Mouse (Mus musculus) forebrain, embryonic 15.5 days (tissue): Measurements from ENCODE around the gene Gucd1. TPM values are rescaled to one million over a fixed set of nuclear protein-coding genes. Genes with fewer than 3 reads are reported as not detected.
"Not testable (repeated sequence)": the region's sequence is repeated elsewhere in the genome, so short reads cannot be mapped to it uniquely, and the experiment has no call there.

Source experiments
- ATAC-seq: fragments of 200-750 bp; cut with Nextera tagmentation; replicated peaks from 2 replicates; pipeline ENCODE4 v1.8.0; 2017; ENCODE audit warnings: mild to moderate bottlenecking, moderate TSS enrichment, moderate library complexity
- H3K27ac ChIP-seq: fragments of 300-500 bp; sonication (generic); replicated peaks from 2 replicates; pipeline ENCODE4 v1.5.1; 2015; ENCODE audit warnings: mild to moderate bottlenecking, inconsistent platforms
- H3K27me3 ChIP-seq: fragments of 300-500 bp; sonication (generic); 2 replicates; pipeline ENCODE4 v1.6.1; 2015; ENCODE audit warnings: inconsistent platforms
- H3K36me3 ChIP-seq: fragments of 300-500 bp; sonication (generic); 2 replicates; pipeline ENCODE4 v1.6.1; 2015; ENCODE audit warnings: mild to moderate bottlenecking, inconsistent platforms
- H3K4me1 ChIP-seq: fragments of 300-500 bp; sonication (generic); 2 replicates; pipeline ENCODE4 v1.6.1; 2015; ENCODE audit warnings: inconsistent platforms
- H3K4me2 ChIP-seq: fragments of 300-500 bp; sonication (generic); replicated peaks from 2 replicates; pipeline ENCODE4 v1.6.1; 2015; ENCODE audit warnings: mild to moderate bottlenecking, inconsistent platforms
- H3K4me3 ChIP-seq: fragments of 300-500 bp; sonication (generic); 2 replicates; pipeline ENCODE4 v1.5.1; 2015; ENCODE audit warnings: mild to moderate bottlenecking, inconsistent platforms
- H3K9ac ChIP-seq: fragments of 300-500 bp; sonication (generic); replicated peaks from 2 replicates; pipeline ENCODE4 v1.6.1; 2015; ENCODE audit warnings: mild to moderate bottlenecking, inconsistent platforms
- H3K9me3 ChIP-seq: fragments of 300-500 bp; sonication (generic); 2 replicates; pipeline ENCODE4 v1.6.1; 2016; ENCODE audit warnings: inconsistent platforms
- WGBS: fragments of 180-500 bp; shearing (Covaris S2); methylation state at CpG from one replicate; pipeline ENCODE4 v1.1.7; 2015; ENCODE audit warnings: mixed read lengths; 5-methylcytosine and 5-hydroxymethylcytosine counted together
- polyA plus RNA-seq: library from polyadenylated mRNA; unstranded; fragments of >200 nt; fragmentation: Nextera tagmentation; extraction: Ambion mirVana; gene quantifications from 2 replicates; pipeline ENCODE4 v1.2.1, GENCODE M21; 2015

Gene Gucd1
- polyA plus RNA-seq, 1 experiment from 2014 or later, result 20.1 TPM

DNA sequence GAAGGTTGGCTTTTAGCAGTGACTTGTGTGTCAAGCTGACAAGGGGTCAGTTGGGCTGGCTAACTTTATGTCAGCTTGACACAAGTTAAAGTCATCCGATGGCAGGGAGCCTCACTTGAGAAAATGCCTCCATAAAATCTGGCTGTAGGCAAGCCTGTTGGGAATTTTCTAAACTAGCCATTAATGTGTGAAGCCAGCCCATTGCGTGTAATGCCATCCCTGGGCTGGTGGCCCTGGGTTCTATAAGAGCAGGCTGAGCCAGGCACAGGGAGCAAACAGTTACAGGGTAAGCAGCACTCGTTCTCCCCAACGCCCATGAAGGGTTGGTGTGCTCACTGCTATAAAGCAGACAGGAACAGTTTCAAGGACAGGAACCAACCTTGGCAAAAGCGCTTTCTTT is 35.5 kb downstream of the Gucd1 start:
- Histone ChIP-seq H3K4me3 (no peak overlapping the region), H3K27me3 (no peaks in the 10 kb centered on the region), H3K4me1 (no peaks in the 10 kb centered on the region), H3K4me2 (no peak overlapping the region), H3K36me3 (no peaks in the 10 kb centered on the region), H3K27ac (no peak overlapping the region), H3K9me3 (no peaks in the 10 kb centered on the region), H3K9ac (no peak overlapping the region)
- ATAC-seq, result no peak
- 92% methylated on average over 5 of the region's 5 CpGs for WGBS

DNA sequence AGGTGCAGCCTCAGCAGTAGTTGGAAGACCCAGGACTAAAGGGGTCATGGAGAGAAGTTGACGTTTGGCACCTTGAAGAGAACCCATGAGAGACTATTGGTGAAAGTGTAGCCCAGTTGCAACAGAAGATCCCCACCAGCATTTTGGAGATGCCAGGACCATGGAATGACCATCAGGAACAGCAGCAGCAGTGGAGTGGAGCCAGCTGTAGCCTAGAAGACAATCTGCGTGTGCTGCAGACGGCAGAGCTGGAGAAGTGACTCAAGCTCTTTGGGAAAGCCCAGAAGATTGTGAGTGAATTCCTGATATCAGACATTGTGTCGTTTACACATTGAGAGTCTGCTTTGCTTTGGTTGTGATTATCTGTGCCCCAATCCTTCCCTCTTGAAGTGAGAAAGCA is 36.1 kb downstream of the Gucd1 start:
- H3K4me2 ChIP-seq, result no peak overlapping the region
- no peaks in the 10 kb centered on the region for H3K36me3 ChIP-seq
- no peak overlapping the region for H3K9ac ChIP-seq
- no peak overlapping the region for H3K4me3 ChIP-seq
- no peaks in the 10 kb centered on the region for H3K4me1 ChIP-seq
- no peak overlapping the region for H3K27ac ChIP-seq
- H3K27me3 ChIP-seq, result no peaks in the 10 kb centered on the region
- no peak for ATAC-seq
- WGBS, result 89% methylated on average over 4 of the region's 4 CpGs
- H3K9me3 ChIP-seq, result no peaks in the 10 kb centered on the region

GRCm38 (mm10) chr10:75479955-75480354 is 37.8 kb downstream of the Gucd1 start:
- no peak overlapping the region for H3K9ac ChIP-seq
- ATAC-seq, result no peak

GRCm38 (mm10) chr10:75477034-75477433 is 40.7 kb downstream of the Gucd1 start:
- Histone ChIP-seq H3K4me2 (no peak overlapping the region), H3K9ac (no peak overlapping the region), H3K9me3 (no peaks in the 10 kb centered on the region), H3K27me3 (no peaks in the 10 kb centered on the region), H3K4me3 (no peak overlapping the region), H3K4me1 (peaks cover 5% of the 10 kb centered on the region), H3K36me3 (no peaks in the 10 kb centered on the region), H3K27ac (no peak overlapping the region)
- 83% methylated on average over 9 of the region's 9 CpGs for WGBS
- no peak for ATAC-seq

More at GRCm38 (mm10) chr10:75479955-75480354, 37.8 kb downstream of the Gucd1 start:
- Histone ChIP-seq H3K4me3 (no peak overlapping the region), H3K27ac (no peak overlapping the region), H3K36me3 (no peaks in the 10 kb centered on the region), H3K27me3 (no peaks in the 10 kb centered on the region), H3K9me3 (no peaks in the 10 kb centered on the region), H3K4me1 (peaks cover 1% of the 10 kb centered on the region), H3K4me2 (no peak overlapping the region)
- WGBS, result 90% methylated on average over 2 of the region's 2 CpGs

DNA sequence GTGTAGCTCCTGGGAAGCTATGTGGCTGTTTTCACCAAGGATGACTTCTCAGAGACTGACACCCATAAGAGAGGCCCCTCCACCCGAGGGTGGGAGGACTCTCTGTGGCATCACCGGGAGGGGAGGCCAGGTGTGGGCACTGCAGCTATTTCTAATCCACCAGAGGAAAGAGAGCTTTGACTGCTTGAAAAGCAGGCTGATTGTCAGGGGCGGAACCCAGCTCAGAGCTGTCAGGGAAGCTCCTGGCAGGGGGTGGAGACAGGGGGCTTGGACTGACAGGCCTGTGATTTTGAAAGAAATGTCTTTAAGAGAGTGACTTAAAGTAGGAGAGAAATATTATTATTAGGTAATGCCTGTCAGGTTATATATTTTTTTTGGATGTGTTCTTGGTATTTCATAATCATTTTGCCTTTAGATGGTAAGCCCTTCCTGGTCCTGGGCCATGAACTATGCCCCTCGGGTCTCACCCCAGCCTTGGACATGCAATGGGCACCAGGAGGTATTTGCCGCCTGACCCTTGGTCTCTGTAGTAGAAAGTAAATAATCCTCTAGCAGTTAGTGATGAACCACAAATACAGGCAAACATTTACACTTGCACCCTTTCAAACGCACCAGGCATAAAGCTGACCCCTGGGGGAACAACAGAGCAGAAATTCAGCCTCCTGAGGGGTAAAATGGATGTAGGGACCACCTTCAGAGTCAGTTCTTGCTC is 42.5 kb downstream of the Gucd1 start:
- not testable (repeated sequence) for H3K4me3 ChIP-seq, H3K4me2 ChIP-seq, H3K27me3 ChIP-seq, H3K36me3 ChIP-seq, H3K9ac ChIP-seq, H3K4me1 ChIP-seq, H3K9me3 ChIP-seq
- H3K27ac ChIP-seq, result peak overlapping the region; percentile 56; the same call in 1 of the 2 replicates
- peak; percentile 46; the same call in 1 of the 2 replicates for ATAC-seq
- 36% methylated on average over 5 of the region's 6 CpGs for WGBS

DNA sequence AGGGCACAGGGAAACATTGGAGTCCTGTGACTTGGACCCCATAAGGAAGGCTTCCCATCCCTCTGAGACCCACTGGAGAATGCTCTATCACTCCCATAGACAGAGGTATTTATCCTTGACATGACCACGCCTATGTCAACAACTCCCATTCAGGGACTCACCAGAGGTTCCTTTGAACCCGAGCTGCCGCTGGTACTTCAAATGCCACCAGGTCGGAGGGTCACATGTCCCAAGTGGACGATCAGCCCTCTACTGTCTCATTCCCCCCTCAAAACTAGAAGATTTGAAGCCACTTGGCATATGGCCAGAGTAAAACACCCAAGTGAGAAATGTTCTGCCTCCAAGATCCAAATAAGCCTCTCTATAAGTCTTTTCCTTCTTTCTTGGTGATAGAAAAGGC is 43.2 kb downstream of the Gucd1 start:
- WGBS, result 49% methylated on average over 5 of the region's 5 CpGs
- H3K4me2 ChIP-seq, result no peak overlapping the region
- no peak overlapping the region for H3K4me3 ChIP-seq
- H3K36me3 ChIP-seq, result no peaks in the 10 kb centered on the region
- H3K27me3 ChIP-seq, result no peaks in the 10 kb centered on the region
- H3K27ac ChIP-seq, result peak overlapping the region; percentile 56; the same call in 1 of the 2 replicates
- H3K4me1 ChIP-seq, result peaks cover 5% of the 10 kb centered on the region
- no peaks in the 10 kb centered on the region for H3K9me3 ChIP-seq
- no peak for ATAC-seq
- H3K9ac ChIP-seq, result no peak overlapping the region

- 73% methylated on average over 8 of the region's 8 CpGs for WGBS
- Histone ChIP-seq H3K4me1 (peaks cover 5% of the 10 kb centered on the region), H3K4me2 (no peak overlapping the region), H3K27ac (no peak overlapping the region), H3K9ac (no peak overlapping the region), H3K9me3 (no peaks in the 10 kb centered on the region), H3K4me3 (no peak overlapping the region), H3K36me3 (no peaks in the 10 kb centered on the region), H3K27me3 (no peaks in the 10 kb centered on the region)
- ATAC-seq, result no peak
Measured at GRCm38 (mm10) chr10:75473411-75473810, 44.4 kb downstream of the Gucd1 start.

- no peak for ATAC-seq
- Histone ChIP-seq H3K9me3 (no peaks in the 10 kb centered on the region), H3K27me3 (no peaks in the 10 kb centered on the region), H3K27ac (no peak overlapping the region), H3K36me3 (no peaks in the 10 kb centered on the region), H3K4me3 (no peak overlapping the region), H3K4me1 (no peaks in the 10 kb centered on the region; the same call in none of the 2 replicates), H3K9ac (no peak overlapping the region), H3K4me2 (no peak overlapping the region)
- WGBS, result 67% methylated on average over 6 of the region's 6 CpGs
Measured at GRCm38 (mm10) chr10:75465781-75466550, 51.8 kb downstream of the Gucd1 start.

DNA sequence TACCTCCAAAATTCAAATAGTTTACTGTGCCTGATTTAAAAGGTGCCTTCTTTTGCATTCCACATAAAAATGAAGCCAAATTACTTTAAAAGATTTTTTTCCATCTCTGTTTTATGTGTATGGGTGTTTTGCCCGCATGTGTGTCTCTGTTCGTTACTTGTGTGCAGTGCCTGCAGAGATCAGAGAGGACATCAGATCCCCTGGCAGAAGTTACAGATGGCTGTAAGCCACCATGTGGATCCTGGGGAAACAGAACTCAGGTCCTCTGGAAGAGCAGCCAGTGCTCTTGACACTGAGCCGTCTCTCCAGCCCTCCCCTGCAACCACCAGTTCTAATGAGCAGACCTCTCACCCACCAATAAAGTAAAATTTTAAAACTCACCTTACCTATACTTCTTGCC is 55.0 kb downstream of the Gucd1 start:
- no peak for ATAC-seq
- no peak overlapping the region for H3K4me3 ChIP-seq
- H3K36me3 ChIP-seq, result no peaks in the 10 kb centered on the region
- no peak overlapping the region for H3K4me2 ChIP-seq
- H3K9me3 ChIP-seq, result no peaks in the 10 kb centered on the region
- no peaks in the 10 kb centered on the region; the same call in none of the 2 replicates for H3K4me1 ChIP-seq
- no peak overlapping the region for H3K27ac ChIP-seq
- H3K27me3 ChIP-seq, result no peaks in the 10 kb centered on the region
- WGBS, result 78% methylated on average over 3 of the region's 3 CpGs
- no peak overlapping the region for H3K9ac ChIP-seq

DNA sequence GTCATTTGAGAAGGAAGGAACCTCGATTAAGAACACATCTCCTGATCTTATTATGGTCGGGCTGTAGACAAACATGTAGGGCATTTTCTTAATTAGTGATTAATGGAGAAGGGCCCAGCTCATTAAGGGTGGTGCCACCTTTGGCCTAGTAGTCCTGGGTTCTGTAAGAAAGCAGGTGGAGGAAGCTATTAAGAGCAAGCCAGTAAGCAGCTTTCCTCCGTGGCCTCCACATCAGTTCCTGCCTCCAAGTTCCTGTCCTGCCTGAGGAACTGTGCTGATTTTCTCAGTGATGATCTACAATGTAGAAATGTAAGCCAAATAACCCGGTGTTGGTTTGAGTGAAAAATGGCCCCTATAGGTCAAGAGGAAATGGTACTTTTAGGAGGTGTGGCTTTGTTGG is 59.4 kb downstream of the Gucd1 start:
- no peak overlapping the region for H3K4me3 ChIP-seq
- H3K4me1 ChIP-seq, result peaks cover 6% of the 10 kb centered on the region; the same call in 1 of the 2 replicates
- 79% methylated on average over 4 of the region's 4 CpGs for WGBS
- no peak overlapping the region for H3K9ac ChIP-seq
- no peaks in the 10 kb centered on the region for H3K9me3 ChIP-seq
- ATAC-seq, result no peak
- no peak overlapping the region for H3K27ac ChIP-seq
- no peaks in the 10 kb centered on the region for H3K36me3 ChIP-seq
- no peaks in the 10 kb centered on the region for H3K27me3 ChIP-seq
- H3K4me2 ChIP-seq, result no peak overlapping the region

- Histone ChIP-seq H3K4me3 (no peak overlapping the region), H3K27ac (no peak overlapping the region), H3K27me3 (no peaks in the 10 kb centered on the region), H3K4me2 (no peak overlapping the region), H3K36me3 (no peaks in the 10 kb centered on the region), H3K9me3 (no peaks in the 10 kb centered on the region), H3K9ac (no peak overlapping the region), H3K4me1 (peaks cover 6% of the 10 kb centered on the region; the same call in 1 of the 2 replicates)
- ATAC-seq, result no peak
- WGBS, result 82% methylated on average over 1 of the region's 1 CpGs
Measured at GRCm38 (mm10) chr10:75457852-75458251, 59.9 kb downstream of the Gucd1 start.

DNA sequence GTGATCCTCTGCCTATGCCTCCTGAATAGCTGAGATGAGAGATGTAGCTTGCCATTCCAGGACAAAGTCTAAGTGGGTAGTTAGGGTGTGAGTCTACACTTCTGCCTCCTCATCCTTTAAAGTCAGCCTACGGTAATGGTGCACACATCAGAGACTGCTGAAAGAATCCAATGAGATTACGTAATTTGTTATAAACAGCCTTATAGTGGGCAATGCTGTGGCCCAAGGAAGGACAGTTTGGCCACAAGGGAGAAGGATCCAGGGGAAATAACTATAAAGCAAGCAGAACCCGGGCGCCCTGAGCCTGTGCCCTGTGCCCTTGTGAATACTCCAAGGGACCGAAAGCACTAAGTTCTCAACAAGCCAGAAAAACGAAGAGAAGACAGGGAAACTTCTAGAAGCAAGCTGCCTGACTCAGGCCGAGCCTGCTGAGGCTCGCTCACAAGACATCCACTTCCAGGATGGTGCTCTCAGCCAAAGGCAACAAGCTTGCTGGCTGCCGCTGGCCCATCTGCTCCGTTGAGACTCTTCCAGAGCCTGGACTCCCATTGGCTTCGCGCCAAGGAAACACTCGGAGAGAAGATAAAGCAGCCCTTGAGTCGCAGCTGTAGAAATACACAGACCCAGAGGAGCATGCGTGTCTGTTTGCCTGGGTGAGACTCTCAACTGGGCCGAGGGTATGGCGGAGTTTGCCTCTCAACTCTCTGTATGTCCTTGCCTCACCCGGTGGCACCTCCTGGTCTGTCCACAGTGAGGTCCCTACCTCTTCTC is 61.5 kb downstream of the Gucd1 start:
- WGBS, result 61% methylated on average over 15 of the region's 18 CpGs
- H3K4me2 ChIP-seq, H3K27me3 ChIP-seq, H3K9ac ChIP-seq, H3K9me3 ChIP-seq, H3K4me3 ChIP-seq, H3K36me3 ChIP-seq: not testable (repeated sequence)
- Histone ChIP-seq H3K27ac (peak overlapping the region; percentile 62), H3K4me1 (peaks cover 11% of the 10 kb centered on the region)
- peak; percentile 88 for ATAC-seq
